11 mouse cellular contexts compared by ENCODE assay signal in genomic region chr5:97166128-97166883, GRCm38 (mm10). TPM values are rescaled to one million over a fixed set of nuclear protein-coding genes. Genes with fewer than 3 reads are reported as not detected.
DNase-seq lines count a peak whose midpoint lies in the region; ATAC-seq and TF ChIP-seq lines count a peak whose summit lies in the region.
"Had no signal": no experiment of that assay in that cellular context is flagged by ENCODE, and none has a peak within 500 bp of the region (broad histone marks: within the 10 kb centered on the region; RNA-seq: fewer than 3 reads in every experiment).

No protein-coding gene starts in this region.

- no peaks in the 10 kb centered on the region for H3K36me3 ChIP-seq in neural tube, embryonic 11.5 days (ENCODE audit: control insufficient read depth, insufficient read depth, low read length)
- no peaks in the 10 kb centered on the region for H3K36me3 ChIP-seq in forebrain, postnatal 0 days (ENCODE audit: insufficient read depth)
- H3K36me3 ChIP-seq in lung, postnatal 0 days (ENCODE audit: insufficient read depth, low read length), result no peaks in the 10 kb centered on the region
- no peaks in the 10 kb centered on the region for H3K36me3 ChIP-seq in heart, adult 2 months (ENCODE audit: control insufficient read depth, insufficient read depth, low read length)

- no peaks in the 10 kb centered on the region for H3K4me1 ChIP-seq in neural tube, embryonic 11.5 days (ENCODE audit: control insufficient read depth, insufficient read depth, low read length)
- no peaks in the 10 kb centered on the region for H3K4me1 ChIP-seq in forebrain, postnatal 0 days (ENCODE audit: insufficient read depth)
- no peaks in the 10 kb centered on the region for H3K4me1 ChIP-seq in lung, postnatal 0 days (ENCODE audit: insufficient read depth, low read depth, low read length)
- H3K4me1 ChIP-seq in heart, adult 2 months (ENCODE audit: control insufficient read depth, insufficient read depth, low read length), result no peaks in the 10 kb centered on the region

- intact Hi-C loops in heart, adult 2 months (cut with DNase I), result no loop called here

- no peak overlapping the region for H3K9ac ChIP-seq in neural tube, embryonic 11.5 days (ENCODE audit: low read length)
- no peak overlapping the region for H3K9ac ChIP-seq in forebrain, postnatal 0 days
- H3K9ac ChIP-seq in lung, postnatal 0 days (replicated peaks; ENCODE audit: low read depth), result no peak overlapping the region
- no peak overlapping the region for H3K9ac ChIP-seq in heart, adult 2 months (ENCODE audit: low read depth, low read length)

- H3K79me2 ChIP-seq in heart, adult 2 months (replicated peaks; ENCODE audit: control insufficient read depth, insufficient read depth, low read length), result no peaks in the 10 kb centered on the region

- TF ChIP-seq CTCF in forebrain, postnatal 0 days (IDR thresholded peaks at IDR 0.05; ENCODE audit: low read depth), result no peak
- no peak for TF ChIP-seq CTCF in lung, postnatal 0 days (IDR thresholded peaks at IDR 0.05)
- TF ChIP-seq CTCF in heart, adult 2 months (IDR thresholded peaks at IDR 0.05), result no peak

- H3K27ac ChIP-seq in neural tube, embryonic 11.5 days (ENCODE audit: low read depth, low read length), result no peak overlapping the region
- H3K27ac ChIP-seq in forebrain, postnatal 0 days (ENCODE audit: low read depth, low read length), result no peak overlapping the region
- H3K27ac ChIP-seq in lung, postnatal 0 days (ENCODE audit: low read length), result no peak overlapping the region
- H3K27ac ChIP-seq in heart, adult 2 months, result no peak overlapping the region

- no peak overlapping the region for H3K4me2 ChIP-seq in neural tube, embryonic 11.5 days (ENCODE audit: low read depth)
- H3K4me2 ChIP-seq in forebrain, postnatal 0 days (ENCODE audit: low read depth), result no peak overlapping the region
- no peak overlapping the region for H3K4me2 ChIP-seq in lung, postnatal 0 days (replicated peaks; ENCODE audit: low read depth, low read length)

- peak; percentile 70; the same call in 1 of the 2 replicates for TF ChIP-seq EP300 in lung, postnatal 0 days (IDR thresholded peaks at IDR 0.05)
- TF ChIP-seq EP300 in heart, adult 2 months (IDR thresholded peaks at IDR 0.05; ENCODE audit: insufficient read depth, low read depth, low read length), result no peak

- no peaks in the 10 kb centered on the region for H3K27me3 ChIP-seq in neural tube, embryonic 11.5 days (ENCODE audit: control insufficient read depth, insufficient read depth, low read length)
- H3K27me3 ChIP-seq in forebrain, postnatal 0 days (ENCODE audit: insufficient read depth, low read length), result no peaks in the 10 kb centered on the region
- no peaks in the 10 kb centered on the region for H3K27me3 ChIP-seq in lung, postnatal 0 days (replicated peaks; ENCODE audit: insufficient read depth, low read length)
- no peaks in the 10 kb centered on the region for H3K27me3 ChIP-seq in heart, adult 2 months (ENCODE audit: control insufficient read depth, insufficient read depth, low read length)

- DNase-seq in neural tube, embryonic 11.5 days (ENCODE audit: low spot score), result no peak
- DNase-seq in neural tube, embryonic 10.5 days (ENCODE audit: extremely low spot score, low spot score), result no peak
- peak; percentile 9 for DNase-seq in forebrain, postnatal 0 days
- peak; percentile 71 for DNase-seq in lung, postnatal 0 days (ENCODE audit: low spot score)
- no peak for DNase-seq in heart, adult 8-10 months (ENCODE audit: low spot score)
- DNase-seq in heart, adult 2 months, result no peak
- DNase-seq: cerebellum, postnatal 25 days; kidney, postnatal 10 days; right cerebral cortex, postnatal 25 days had no signal

- no peak overlapping the region for H3K4me3 ChIP-seq in neural tube, embryonic 11.5 days (ENCODE audit: low read depth, low read length)
- no peak overlapping the region for H3K4me3 ChIP-seq in forebrain, postnatal 0 days (ENCODE audit: low read depth, low read length)
- no peak overlapping the region for H3K4me3 ChIP-seq in lung, postnatal 0 days (ENCODE audit: low read depth, low read length)
- no peak overlapping the region for H3K4me3 ChIP-seq in heart, adult 2 months
- H3K4me3 ChIP-seq: myocyte had no signal

- no peak for TF ChIP-seq POLR2A in heart, adult 2 months (IDR thresholded peaks at IDR 0.05; ENCODE audit: insufficient read depth, low read depth, low read length)

- no peaks in the 10 kb centered on the region for H3K9me3 ChIP-seq in neural tube, embryonic 11.5 days (ENCODE audit: control insufficient read depth, low read length)
- no peaks in the 10 kb centered on the region for H3K9me3 ChIP-seq in forebrain, postnatal 0 days (ENCODE audit: low read length)
- no peaks in the 10 kb centered on the region for H3K9me3 ChIP-seq in lung, postnatal 0 days (ENCODE audit: low read length)

- 36% methylated on average over 4 of the region's 4 CpGs for WGBS in neural tube, embryonic 11.5 days
- WGBS in forebrain, postnatal 0 days, result 34% methylated on average over 4 of the region's 4 CpGs
- 34% methylated on average over 4 of the region's 4 CpGs for WGBS in lung, postnatal 0 days
- WGBS in heart, adult 2 months, result 68% methylated on average over 4 of the region's 4 CpGs

- ATAC-seq in neural tube, embryonic 11.5 days (ENCODE audit: insufficient read depth, low FRiP score, low TSS enrichment), result peak; percentile 31; the same call in 1 of the 2 replicates
- peak; percentile 66 for ATAC-seq in forebrain, postnatal 0 days
- ATAC-seq in lung, postnatal 0 days, result peak; percentile 93
- no peak for ATAC-seq in erythroblast, adult 5-6 weeks (replicated peaks; ENCODE audit: low FRiP score, poor library complexity, severe bottlenecking)

RNA-seq across cellular contexts. Expression of gene Paqr3, which starts 54.9 kb away (rescaled TPM):
- 12.2 and 17.2 TPM in 2 replicates for polyA plus RNA-seq in neural tube, embryonic 11.5 days (2014; fragmentation: Nextera tagmentation; extraction: Ambion mirVana)
- total RNA-seq in forebrain, postnatal 0 days (2014; rRNA removed), result 30.9 and 32.3 TPM in 2 replicates
- polyA plus RNA-seq in forebrain, postnatal 0 days (2015; fragmentation: Nextera tagmentation; extraction: Ambion mirVana), result 7.9 and 10.6 TPM in 2 replicates
- 1.2 and 1.4 TPM in 2 replicates for polyA plus RNA-seq in lung, postnatal 0 days (2015; fragmentation: Nextera tagmentation; extraction: Ambion mirVana)
- total RNA-seq in heart, adult 8-10 months (2022), result 1 to 10 TPM; 2.3 to 4.9 (median 2.8) TPM
- 3.7 and 5.0 TPM in 2 replicates for total RNA-seq in erythroblast, adult 5-6 weeks (2015; ENCODE audit: low replicate concordance)
- 3.6 and 5.6 TPM in 2 replicates for total RNA-seq in erythroblast, adult 5-6 weeks (2017; ENCODE audit: low replicate concordance)
- total RNA-seq in heart, adult 2 months (2021), result 1 to 10 TPM; 2.4 to 3.2 TPM
- polyA plus RNA-seq in heart, adult 2 months (2012; rRNA removed), result 2.8 and 4.9 TPM in 2 replicates

Comparison
In these comparisons a context has a peak if more than half of its experiments do, and no peak if none do; other contexts are left out.
1. DNase-seq: peak in forebrain, postnatal 0 days (single experiment) and lung, postnatal 0 days (single experiment); none in neural tube, embryonic 11.5 days (single experiment), neural tube, embryonic 10.5 days (single experiment), heart, adult 8-10 months (single experiment) and heart, adult 2 months (0 of 2).